Mouse (Mus musculus) embryo, embryonic 10 days (tissue): ENCODE data around the gene Asna1.
A peak's percentile ranks its signal among the peaks of the same experiment; 100 is the strongest.

Source experiments
- DNase-seq: peaks from one replicate; pipeline ENCODE4 v3.0.0-alpha.2; 2015; ENCODE audit warnings: low spot score

Gene Asna1

DNA sequence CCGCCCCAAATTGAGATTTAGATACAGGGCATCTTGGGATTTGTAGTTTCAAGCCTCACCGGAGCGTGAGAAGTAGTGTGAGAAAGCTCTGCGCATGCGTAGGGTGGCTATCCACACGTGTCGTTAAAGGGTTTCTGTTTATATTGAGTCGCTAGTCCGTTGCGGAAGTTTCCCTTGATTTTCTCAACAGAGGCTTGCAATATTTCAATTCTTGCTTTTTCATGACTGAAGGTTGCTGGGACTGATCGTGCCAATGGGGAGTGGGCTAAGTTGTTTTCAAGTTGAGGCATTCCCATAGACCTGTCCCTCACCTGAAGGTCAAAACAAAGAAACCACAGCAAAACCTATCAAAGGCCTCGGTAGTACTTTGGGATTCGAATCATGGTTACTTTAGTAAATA, 9.7 kb upstream of the Asna1 start:
- peak; percentile 96 for DNase-seq

DNA sequence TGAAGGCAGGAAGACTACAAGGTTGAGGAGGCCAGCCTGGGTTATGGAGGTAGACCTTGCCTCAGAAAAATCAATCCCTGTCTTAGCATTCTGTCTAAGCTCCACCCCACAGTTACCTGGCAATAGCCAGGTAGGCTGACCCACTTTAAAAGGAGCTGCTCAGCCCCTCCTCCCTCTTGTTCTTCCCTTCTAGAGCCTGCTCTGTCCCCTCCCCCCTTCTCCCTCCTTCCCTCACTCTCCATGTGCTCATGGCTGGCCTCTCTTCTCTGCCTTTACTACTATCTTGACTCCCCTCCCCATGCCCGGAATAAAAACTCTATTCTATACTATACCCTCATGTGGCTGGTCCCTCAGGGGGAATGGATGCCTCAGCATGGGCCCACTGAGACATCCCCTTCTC, 8.8 kb upstream of the Asna1 start:
- DNase-seq = no peak

DNA sequence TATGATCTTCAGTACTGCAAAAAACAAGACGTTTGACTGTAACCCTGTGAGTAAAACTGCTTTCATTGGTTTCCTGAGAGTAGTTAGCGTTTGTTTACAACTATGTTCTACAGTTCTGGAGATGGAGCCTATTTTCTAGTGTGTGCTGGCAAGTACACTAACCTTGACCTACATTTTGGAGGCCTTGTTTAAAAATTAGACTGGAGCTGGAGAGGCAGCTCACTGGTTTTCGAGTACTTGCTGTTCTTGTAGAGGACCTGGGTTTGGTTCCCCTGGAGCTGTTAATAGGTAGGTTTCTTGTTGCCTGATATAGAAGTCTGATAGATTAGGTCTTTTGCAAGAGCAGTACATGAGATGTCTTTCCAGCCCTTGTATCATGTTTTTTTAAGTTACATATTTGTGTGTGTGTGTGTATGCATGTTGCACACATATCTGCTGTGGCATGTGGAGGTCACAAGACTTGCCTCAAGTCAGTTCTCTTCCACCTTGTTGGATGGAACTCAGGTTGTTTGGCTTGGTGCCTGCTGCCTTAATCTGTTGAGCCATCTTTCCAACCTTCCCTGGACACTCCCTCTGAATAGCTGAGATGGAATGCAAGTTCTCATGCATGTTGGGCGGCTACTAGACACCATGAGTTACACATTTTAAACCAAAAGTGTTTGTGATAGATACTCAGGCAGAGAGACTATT, 7.7 kb upstream of the Asna1 start:
- DNase-seq = no peak

DNA sequence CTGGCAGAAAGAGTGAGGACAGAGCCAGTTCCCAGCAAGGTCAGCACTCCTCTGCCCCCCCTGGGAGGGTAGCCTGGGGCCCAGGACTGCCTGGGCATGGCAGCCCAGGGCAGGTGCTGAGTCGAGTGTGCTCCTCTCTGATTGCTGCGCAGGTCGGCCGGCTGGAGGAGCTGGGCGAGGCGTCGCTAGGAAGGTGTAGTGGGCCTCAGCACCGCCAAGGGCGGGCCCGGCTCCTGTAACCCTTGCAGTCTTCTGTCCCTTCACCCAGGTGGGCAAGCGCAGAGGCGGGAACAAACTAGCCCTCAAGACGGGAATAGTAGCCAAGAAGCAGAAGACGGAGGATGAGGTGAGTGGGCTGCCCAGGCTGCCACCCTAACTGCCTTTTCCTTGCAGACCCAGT, 4.2 kb upstream of the Asna1 start:
- no peak for DNase-seq

DNA sequence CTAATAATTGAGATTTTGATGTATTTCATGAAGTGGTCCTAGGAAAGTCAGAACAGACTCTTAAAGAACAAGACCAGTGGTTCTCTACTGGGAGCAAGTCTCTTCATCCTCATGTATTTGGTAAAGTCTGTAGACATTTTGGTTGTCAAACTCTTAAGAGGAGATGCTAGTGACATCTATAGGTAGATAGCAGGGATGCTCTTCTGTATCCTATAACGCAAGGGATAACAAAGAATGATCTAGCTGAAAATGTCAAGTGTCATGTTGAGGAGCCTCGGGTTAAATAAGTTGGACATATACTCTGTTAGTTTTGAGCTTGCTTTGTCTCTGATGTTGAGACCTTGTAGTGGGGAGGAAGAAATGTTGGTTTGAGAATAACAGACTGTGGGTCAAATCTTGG, 2.8 kb upstream of the Asna1 start:
- DNase-seq = no peak

DNA sequence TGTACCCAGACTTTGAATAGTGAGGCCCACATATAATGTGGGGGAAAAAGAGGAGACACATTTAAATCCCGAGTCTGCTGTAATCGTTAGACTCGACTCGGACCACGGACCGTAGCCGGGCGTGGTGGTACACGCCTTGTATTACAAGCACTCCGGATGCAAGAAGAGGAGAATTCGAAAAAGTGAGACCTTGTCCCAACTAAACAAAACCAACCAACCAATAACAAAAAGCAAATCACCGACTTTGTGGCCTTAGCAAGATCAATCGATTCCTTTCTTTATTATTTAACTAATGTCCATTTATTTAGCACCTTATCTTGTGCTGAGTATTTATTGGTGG, 2.4 kb upstream of the Asna1 start:
- no peak for DNase-seq

DNA sequence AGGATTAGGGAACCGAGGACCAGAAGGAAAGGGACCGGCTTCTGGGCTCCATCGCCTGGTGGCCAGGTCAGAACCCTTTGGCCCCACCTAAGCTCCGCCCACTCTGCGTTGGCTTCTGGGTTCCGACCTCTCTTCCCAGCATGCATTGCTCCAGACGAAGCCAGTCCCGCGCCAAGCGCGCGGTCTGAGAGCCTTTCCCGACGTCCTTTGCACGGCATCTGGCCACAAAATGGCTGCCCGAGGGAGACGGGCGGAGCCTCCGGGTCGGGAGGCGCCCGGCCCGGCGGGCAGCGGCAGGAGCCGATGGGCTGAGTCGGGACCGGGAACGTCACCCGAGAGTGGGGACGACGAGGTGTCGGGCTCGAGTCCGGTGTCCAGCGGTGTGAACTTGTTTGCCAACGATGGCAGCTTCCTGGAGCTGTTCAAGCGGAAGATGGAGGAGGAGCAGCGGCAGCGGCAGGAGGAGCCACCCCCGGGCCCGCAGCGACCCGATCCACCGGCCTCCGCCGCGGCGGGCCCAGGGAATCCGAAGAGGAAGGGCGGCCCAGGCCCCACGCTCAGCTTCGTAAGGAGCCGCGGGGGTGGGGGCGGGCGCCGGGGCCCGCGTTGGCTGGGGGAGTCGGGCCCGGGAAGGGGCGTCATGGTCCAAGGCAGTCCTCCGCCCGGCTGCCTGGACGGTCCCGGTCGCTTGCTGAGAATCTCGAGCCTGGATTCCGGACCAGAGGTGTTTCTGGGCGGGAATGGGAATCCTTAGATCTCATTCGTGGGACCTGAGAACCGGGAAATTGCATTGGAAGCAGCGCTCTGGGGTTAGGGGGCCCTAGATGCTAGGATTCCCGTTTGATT, 1.8 kb upstream of the Asna1 start, which contains the start of gene Trir:
TSS of gene Trir (plus strand) at position 154 of the 846 bp plus-strand sequence.
- peak; percentile 99 for DNase-seq

DNA sequence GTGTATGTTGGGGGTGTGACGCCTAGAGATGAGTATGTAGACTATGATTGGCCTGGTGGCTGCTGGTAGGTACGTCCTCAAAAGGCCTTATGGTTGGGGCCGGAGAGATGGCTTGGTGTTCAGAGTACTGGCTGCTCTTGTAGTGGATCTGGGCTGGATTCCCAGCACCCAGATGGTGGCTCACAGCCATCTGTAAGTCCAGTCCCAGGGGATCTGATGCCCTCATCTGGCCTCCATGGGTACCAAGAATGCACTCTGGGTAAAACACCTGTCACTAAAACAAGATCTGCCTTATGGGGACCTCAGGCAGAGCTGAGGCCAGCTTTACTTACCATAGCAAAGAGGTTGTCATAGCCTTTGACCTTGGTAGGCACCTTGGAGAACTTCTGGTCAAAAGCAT, 1.2 kb downstream of the Asna1 start:
- no peak for DNase-seq

DNA sequence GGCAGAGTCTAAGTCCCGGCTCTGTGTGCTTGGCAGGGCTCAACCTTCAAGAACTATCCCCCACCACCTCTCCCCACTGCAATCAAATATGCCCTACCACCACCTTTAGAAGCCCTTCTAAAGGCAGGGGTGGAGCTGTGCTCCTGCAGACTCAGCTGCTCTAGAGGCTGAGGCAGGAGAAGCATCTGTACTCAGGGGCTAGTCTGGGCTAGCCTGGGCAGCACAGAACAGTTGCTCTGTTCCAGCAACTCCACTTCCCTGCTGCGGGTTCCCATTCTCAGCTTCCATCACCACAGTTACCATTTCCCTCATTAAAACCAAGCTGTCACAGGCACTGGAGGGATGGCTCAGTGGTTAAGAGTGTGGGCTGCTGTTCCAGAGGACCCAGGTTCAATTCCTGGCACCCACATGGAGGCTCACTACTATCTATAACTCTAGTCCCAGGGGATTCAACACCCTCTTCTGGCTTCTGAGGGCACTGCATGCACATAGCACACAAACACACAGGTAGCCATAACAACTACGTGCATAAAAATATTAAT, 3.5 kb downstream of the Asna1 start:
- DNase-seq = no peak

DNA sequence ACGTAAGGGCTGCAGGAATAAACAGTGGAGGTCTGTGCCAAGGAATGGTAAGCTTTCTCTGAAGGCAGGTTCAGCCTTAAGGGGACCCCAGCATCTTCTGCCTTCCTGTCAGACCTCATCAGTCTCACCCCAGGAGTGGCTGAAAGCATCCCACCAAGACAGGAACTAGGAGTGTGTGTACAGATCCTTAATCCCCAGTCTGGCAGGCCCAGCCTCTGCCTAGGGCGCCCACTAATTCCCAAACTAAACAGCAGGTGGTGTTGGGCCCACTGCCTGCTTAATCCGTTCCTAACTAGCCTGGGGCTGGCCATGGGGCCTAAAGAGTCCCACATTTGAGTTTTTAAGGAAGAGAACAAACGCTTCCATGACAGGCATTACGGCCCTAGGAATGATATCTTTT, 7.9 kb downstream of the Asna1 start:
- DNase-seq = no peak

DNA sequence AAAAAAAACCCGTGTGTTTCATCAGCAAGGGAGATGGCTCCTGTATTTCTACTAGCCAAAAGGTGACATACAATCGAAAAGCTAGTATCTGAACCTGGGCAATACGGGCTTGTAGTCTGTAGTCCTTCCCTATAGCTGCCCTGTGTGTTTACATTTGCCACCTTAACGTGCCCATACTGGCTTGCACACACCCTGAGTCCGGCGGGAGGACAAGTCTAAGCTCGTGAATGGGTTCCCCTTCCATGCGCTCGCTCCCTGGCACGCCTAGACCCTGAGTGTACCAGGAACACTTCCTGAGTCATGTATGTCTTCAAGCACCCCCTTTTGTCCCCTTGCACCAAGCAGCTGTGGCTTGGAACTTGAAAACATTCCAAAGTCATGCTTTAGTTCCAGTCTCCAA, 8.4 kb downstream of the Asna1 start:
- DNase-seq = no peak

DNA sequence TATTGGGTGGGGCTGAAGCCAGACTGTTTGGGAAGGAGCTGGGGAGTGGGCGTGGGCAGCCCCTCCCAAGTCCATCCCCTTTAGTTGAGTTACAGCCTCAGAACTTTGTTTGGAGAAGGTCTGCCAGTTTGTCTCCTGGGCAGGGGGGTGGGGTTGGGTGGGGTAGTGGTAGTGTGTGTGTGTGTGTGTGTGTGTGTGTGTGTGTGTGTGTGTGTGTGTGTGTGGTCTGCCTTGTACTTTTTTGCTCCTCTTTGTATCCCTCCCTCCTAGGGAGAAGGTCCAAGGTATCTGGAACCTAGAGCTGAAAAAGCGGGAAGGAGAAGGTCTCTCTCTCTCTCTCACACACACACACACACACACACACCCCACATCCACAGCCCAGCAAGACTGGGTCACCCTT, 10.7 kb downstream of the Asna1 start, which contains the start of gene Best2:
TSS of gene Best2 (minus strand) at position 101 of the 400 bp plus-strand sequence.
- DNase-seq = no peak

DNA sequence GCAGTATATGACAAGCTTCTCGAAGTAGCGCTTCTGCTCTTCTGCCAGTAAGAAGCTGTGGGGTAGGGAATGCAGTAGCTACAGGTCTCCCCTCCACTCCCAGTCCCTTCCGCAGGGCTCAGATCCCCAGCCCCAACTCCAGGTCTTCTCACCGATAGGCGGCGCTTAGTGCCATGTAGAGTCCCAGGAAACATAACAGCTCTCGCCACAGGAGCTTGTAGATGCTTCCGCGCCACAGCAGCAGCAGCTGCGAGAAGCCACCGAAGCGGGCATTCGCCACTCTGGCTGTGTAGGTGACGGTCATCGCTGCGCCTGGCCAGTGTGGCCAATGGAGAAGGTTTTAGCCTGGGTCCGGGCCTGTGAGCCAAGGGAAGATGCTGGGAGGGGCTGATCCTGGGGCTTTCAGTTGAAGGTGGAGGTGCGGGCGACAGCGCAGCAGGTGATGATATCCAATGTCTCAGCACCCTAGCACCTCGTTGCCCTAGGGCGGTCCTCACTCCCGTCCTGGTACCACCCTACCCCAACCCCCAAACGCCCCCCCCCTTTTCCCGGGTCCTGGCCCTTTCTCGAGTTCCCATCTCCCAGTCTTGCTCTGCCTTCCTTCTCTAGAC, 11.7 kb downstream of the Asna1 start:
- DNase-seq = peak; percentile 90

DNA sequence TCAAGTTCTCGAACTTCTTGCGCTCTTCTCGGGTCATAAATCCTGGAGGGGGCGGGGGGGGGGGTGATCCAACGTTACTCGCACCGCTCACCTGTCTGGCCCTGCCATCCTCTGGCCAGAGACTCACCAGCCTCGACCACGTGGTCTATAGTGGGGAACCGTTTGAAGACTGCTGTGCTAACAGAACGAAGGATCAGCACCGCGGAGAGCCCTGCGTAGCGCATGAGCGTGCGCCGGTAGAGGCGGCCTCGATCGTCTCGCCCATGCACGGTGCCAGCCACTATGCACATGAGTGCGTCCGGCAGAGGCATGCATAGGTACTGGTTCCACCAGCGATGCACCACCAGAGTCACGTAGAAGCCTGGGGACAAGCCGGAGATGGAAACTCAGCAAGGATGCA, 13.8 kb downstream of the Asna1 start:
- DNase-seq = peak; percentile 36

DNA sequence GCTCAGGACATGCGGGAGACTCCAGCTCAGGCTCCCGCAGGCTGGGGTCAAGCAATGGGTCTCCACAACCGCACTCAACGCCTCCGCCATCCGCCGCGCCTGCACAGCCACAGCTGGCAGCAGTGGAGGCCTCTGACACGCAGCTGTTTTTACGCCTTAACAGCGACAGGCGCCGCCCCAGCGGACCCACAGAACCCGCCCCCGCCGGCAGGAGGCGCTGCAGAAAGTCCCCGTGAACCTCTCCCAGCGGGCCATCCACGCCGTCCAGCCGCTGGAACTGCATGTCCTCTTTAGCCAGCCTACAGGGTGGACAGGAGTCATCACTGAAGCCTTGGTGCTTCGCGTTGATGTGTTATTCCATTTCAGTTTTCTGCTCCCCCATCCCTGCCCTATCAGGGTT, 17.4 kb downstream of the Asna1 start:
- no peak for DNase-seq

DNA sequence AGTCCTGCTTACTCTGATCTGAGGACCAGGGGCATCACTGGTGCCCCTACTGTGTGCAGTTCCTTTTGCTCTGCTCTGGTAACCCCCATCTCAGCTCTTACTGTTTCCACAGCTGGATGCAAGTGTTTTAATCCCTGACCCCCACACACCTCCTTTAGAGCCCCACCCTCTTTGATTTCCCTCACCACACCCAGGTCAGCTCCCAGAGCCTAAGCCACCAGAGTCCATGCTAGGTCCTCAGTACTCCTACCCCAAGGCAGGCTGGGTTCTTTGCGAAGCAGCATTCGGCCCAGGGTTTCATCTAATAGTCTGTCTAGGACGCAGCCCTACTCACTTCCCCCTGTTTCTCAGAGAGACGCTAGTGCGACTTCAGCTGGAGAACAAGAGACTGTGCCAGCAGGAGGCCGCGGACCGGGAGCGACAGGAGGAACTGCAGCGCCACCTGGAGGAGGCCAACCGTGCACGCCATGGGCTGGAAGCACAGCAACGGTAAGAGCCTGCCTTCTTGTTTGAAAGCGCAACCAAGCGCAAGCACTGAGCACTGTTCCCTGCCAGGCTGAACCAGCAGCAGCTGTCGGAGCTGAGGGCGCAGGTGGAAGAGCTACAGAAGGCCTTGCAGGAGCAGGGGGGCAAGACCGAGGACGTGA, 27.3 kb downstream of the Asna1 start:
- DNase-seq = peak; percentile 96

DNA sequence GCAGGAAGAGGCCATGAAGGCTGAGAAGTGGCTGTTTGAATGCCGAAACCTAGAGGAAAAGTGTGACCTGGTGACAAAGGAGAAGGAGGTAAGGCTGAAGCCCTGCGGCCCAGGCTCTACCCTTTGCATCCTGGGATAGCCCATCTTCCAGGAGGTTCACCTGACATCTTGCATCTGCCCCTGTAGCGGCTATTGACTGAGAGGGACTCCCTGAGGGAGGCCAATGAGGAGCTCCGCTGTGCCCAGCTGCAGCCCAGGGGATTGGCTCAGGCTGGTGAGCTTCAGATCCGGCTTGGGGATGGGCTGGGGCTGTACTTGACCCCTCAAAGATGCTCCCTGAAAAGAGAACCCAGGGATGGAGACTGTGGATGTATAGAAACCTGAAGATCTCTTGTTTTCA, 28.1 kb downstream of the Asna1 start:
- DNase-seq = no peak

DNA sequence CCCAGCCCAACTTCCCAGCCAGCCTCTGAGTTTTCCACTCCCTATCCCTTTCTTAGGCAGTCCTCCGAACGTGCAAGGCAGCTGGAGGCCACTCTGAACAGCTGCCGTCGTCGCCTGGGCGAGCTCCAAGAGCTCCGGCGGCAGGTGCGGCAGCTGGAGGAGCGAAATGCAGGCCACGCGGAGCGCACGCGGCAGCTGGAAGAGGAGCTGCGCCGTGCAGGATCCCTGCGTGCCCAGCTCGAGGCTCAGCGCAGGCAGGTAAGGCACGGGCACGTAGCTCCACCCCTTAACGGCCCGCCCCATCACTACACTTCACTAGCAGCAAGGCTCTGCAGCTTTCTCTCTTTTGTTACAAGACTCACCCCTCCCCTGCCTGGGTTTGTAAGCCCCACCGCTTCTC, 29.4 kb downstream of the Asna1 start:
- peak; percentile 24 for DNase-seq

DNA sequence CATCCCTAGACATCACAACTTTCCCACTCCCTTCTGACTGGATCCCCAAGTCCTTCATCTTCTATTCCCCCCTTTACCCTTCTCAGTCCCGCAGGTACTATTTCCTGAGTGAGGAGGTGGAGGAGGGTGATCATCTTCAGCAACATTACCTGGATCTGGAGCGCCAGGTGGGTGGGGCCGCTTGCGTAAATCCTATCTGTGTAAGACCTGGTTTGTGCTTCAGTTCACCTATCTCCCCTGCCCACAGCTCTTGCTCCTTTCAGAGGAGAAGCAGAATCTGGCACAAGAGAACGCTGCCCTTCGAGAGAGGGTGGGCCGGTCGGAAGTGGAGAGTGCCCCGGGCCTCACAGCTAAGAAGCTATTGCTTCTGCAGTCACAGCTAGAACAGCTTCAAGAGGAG, 30.7 kb downstream of the Asna1 start:
- DNase-seq = no peak

DNA sequence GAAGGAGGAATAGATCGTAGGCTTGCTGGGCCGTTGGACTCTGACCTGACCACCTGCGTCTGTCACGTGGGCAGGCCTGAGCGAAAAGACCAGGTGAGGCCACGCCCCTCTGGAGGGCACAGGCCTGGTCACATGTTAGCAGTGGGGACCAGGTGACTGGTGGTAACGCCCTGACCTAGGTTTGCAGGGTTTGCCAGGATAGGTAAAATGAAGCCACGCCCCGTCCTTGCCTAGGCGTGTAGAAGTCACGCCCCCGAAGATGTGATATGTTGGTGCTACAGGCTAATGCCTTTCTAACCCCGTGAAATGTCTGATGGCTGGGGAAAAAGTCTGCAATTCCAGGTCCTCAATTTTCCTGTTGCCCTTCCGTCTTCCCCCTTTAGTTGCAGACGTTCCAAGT, 34.2 kb downstream of the Asna1 start:
- DNase-seq = peak; percentile 81

DNA sequence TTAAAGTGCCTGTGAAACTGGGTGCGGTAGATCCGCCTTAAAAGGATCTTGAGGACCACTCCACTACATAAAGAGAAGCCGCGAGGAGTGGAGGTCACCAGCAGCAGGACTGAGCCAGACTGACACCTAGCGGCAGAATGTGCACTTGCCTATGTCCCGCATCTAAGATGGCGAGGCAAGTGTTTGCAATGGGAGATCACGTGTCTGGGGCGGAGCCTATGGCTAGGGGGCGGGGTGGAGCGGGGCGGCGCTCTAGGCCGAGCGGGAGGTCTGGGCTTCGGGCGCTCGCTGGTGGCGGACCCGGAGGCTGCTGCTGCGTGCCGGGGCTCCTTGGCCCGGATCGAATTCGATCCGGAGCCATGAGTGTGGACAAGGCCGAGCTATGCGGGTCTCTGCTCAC, 34.7 kb downstream of the Asna1 start, which contains the start of gene Hook2:
TSS of gene Hook2 (plus strand) at position 255 of the 400 bp plus-strand sequence.
- peak; percentile 100 for DNase-seq

DNA sequence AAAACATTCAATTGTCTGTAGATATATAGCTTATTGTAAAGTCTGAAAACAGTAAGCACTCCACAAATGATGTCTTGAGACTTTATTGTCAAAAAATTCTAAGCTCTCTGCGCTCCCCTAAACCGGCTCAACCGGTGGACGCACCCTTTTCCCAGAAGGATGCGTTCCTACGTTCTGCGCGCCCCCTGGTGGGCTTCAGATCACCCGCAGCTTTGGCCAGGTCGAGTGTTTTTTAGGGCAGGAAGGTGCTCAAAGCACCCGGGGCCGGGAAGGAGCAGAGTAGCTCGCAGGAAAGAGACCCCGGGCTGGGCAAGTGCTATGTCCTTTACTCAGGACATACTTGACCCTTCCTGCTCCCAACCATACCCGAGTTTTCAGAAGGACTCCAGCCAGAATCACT, 35.3 kb downstream of the Asna1 start:
- DNase-seq = peak; percentile 95
